Mouse (Mus musculus): ENCODE results near the gene H2al1d. TPM values are rescaled to one million over a fixed set of nuclear protein-coding genes. Genes with fewer than 3 reads are reported as not detected.
"Not testable (repeated sequence)": the region's sequence is repeated elsewhere in the genome, so short reads cannot be mapped to it uniquely, and the experiment has no call there.

H2al1d gene
- not detected for total RNA-seq (2022)

DNA sequence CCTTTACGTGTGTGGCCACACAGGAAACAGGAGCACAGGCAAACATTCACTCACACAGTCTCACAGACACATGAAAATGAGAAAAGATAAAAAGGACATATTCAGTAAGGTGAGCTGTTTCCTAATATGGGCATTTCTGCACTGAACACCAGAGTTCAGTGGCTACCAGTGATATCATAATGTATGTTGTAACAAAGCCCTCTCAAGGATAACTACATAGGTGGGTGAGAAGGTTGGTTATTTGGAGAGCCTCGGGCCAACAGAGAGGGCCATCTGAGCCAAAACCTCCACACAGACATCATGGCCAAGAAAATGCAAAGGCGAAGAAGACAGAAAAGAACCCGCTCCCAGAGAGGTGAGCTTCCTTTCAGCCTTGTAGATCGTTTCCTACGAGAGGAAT lies at the start of gene H2al1d:
TSS of gene H2al1d (plus strand) at position 301 of the 400 bp plus-strand sequence.
- DNase-seq (ENCODE audit: low spot score in 2 of 2): not testable (repeated sequence)

DNA sequence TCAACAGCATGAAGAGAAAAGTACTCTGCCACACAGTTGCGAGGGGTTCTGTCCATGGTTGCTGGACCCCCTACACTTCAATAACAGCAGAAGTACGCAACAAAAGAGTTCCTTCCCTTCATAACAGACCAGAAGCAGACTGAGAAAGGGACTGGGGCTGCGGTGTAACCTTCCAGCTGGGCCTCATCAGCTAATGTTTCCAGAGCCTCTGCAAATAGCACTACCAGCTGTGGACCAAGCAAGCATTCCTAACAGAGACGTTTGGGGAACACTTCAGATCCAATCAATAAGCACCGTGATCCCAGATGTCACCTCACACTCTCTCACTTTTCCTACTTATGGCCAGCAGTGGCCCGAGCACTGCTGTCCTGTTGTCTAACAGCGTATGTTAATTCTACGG lies 43.7 kb upstream of the H2al1d start:
- DNase-seq (ENCODE audit: low spot score in 2 of 2): no peak

DNA sequence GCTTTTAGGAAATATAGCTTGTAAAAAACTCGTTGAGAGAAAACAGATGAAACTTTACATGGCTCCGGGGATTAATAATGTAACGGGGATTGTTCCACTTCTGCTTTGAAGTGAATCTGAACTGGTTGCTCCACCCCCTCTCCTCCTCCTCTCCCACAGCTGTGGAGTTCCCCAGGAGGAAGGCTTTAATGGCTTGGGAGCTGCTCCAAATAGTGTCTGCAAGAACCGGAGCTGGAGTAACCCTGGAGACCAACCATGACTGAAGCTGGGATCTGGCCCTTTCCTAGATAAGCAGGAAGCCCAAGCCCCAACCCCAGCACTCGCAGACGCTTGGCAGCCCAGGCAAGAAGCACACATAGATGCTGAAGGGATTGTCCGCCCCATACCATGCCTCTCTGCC lies 40.8 kb upstream of the H2al1d start:
- peak in 1 of 2 experiments; percentile 22 for DNase-seq (ENCODE audit: low spot score in 2 of 2)

DNA sequence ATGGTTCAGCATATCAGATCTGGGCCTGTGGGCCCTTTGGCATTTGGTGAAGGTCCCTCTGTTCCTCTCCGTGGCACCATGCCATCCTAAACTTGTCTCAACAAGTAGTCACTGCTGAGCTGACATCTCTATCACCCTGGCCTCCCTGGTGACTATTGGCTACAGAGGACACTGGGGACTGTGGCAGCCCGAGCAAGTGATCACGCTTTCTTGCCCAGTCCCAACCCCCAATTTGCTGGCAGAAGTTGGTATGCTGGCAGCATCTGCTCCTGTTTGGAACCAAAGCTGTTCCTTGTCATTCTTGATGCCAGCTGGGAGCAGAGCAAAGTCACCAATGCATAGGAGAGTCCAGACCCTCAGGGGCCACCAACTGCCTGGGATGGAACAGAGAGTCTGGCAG lies 39.5 kb upstream of the H2al1d start:
- DNase-seq (ENCODE audit: low spot score in 2 of 2): peak in 1 of 2 experiments; percentile 19

DNA sequence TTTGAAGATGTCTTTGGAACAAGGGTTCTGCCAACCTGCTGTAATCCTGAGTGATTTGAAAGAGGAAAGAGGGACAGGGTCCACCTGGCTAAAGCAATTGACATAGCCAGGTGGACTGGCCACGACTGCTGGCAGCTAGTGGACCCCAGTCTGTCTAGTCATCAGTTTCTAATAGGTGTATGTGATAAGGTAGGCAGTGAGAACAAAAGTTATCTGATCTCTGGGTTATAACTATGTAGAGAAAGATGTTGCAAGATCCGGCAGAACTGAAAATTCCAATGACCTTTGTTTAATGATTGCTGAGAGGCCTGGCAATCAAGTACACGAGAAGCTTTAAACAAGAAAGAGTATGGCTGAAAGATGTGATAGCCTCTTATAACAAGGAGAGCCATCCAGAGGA lies 35.4 kb upstream of the H2al1d start:
- DNase-seq (ENCODE audit: low spot score in 2 of 2): no peak

DNA sequence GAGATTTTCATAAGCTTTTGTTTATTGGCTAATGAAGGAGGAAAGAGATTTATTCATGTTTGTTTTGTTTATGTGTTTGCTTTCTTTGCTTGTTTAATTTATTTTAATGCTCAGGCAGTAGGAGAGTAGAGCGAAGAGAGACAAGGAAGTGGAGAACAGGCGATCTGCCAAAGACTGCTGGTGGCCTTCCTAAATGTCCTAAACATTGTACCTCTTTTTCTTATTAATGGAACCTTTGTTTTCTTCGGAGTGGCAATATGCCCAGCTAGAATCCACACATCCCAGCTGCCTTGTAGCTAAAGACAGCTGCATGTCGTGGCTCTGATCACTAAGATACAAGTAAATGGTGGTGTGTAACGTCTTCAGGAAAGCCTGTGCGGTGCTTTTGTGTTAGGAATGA lies 31.5 kb upstream of the H2al1d start:
- no peak for DNase-seq (ENCODE audit: low spot score in 2 of 2)

DNA sequence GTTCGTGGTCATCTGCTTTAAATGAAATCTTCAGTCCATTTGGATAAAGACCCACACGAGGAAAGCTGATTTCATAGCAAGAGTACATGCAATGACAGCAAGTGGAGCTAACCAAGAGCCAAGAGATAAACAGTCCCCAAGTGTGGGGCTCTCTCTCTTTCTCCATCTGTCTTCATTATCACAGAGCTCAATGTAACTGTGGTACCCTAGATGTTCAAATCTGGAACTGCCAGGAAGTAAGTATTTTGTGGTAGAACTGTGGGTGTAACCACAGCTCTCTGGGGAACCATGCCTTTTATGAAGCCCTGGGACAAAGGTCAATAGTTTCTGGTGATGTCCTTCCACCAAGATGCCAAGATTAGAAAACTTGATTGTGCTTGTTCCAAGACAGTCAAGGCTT lies 27.9 kb upstream of the H2al1d start:
- no peak for DNase-seq (ENCODE audit: low spot score in 2 of 2)

DNA sequence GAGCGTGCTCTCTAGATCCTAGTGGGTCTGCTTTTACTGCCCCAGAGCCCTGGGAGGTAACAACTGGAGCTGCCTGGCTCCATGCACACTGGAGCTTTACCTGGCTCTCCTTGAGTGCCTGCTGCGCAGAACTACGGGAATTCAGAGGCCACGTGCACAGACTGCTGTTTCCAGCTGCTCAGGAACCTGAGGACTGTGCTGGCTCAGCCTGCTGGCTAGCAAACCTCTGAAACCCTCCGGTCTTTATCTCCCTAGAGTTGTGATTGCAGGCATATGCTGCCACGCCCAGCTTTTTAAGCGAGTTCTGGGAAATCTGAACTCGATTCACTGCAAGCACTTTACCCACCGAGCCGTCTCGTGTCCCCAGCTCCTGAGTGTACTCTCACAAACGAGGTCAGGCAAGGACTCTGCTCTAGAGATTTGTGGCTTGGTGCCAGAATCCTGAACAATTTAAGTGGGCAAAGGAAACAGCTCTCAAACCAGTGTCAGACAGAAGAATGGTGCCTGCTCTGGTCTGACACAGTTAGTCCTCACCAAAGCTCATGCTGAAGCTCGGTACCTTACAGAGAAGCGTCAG lies 20.2 kb upstream of the H2al1d start:
- no peak for DNase-seq (ENCODE audit: low spot score in 2 of 2)

DNA sequence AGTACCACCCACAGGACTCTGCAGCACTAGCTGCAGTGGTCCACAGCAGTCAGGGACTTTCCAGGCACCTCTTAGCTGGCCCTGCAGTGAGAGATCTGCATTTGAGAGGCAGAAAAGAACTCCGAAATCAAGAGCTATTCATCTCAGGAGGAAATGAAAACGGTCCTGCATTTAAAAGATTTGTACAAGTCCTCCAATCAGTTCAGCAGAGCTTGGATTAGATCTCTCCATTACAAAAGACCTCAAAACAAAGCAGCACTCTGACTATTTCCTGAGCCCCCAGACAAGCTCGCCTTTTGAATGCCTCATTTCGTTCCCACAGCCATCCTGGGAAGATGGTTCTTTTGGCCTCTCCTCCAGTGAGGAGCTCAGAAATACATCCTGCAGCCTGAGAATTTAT lies 19.4 kb upstream of the H2al1d start:
- no peak for DNase-seq (ENCODE audit: low spot score in 2 of 2)

DNA sequence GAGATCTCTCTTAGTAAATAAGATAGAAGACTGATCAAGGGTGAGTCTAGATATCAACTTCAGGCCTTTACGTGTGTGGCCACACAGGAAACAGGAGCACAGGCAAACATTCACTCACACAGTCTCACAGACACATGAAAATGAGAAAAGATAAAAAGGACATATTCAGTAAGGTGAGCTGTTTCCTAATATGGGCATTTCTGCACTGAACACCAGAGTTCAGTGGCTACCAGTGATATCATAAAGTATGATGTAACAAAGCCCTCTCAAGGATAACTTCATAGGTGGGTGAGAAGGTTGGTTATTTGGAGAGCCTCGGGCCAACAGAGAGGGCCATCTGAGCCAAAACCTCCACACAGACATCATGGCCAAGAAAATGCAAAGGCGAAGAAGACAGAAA lies 9.7 kb upstream of the H2al1d start, which contains the start of gene H2al1a:
TSS of gene H2al1a (plus strand) at position 301 of the 400 bp plus-strand sequence.
- not testable (repeated sequence) for DNase-seq (ENCODE audit: low spot score in 2 of 2)

DNA sequence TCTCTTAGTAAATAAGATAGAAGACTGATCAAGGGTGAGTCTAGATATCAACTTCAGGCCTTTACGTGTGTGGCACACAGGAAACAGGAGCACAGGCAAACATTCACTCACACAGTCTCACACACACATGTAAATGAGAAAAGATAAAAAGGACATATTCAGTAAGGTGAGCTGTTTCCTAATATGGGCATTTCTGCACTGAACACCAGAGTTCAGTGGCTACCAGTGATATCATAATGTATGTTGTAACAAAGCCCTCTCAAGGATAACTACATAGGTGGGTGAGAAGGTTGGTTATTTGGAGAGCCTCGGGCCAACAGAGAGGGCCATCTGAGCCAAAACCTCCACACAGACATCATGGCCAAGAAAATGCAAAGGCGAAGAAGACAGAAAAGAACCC lies 6.5 kb upstream of the H2al1d start, which contains the start of gene H2al1b:
TSS of gene H2al1b (plus strand) at position 301 of the 400 bp plus-strand sequence.
- not testable (repeated sequence) for DNase-seq (ENCODE audit: low spot score in 2 of 2)

DNA sequence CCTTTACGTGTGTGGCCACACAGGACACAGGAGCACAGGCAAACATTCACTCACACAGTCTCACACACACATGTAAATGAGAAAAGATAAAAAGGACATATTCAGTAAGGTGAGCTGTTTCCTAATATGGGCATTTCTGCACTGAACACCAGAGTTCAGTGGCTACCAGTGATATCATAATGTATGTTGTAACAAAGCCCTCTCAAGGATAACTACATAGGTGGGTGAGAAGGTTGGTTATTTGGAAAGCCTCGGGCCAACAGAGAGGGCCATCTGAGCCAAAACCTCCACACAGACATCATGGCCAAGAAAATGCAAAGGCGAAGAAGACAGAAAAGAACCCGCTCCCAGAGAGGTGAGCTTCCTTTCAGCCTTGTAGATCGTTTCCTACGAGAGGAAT lies 3.3 kb upstream of the H2al1d start, which contains the start of gene H2al1c:
TSS of gene H2al1c (plus strand) at position 301 of the 400 bp plus-strand sequence.
- not testable (repeated sequence) for DNase-seq (ENCODE audit: low spot score in 2 of 2)

DNA sequence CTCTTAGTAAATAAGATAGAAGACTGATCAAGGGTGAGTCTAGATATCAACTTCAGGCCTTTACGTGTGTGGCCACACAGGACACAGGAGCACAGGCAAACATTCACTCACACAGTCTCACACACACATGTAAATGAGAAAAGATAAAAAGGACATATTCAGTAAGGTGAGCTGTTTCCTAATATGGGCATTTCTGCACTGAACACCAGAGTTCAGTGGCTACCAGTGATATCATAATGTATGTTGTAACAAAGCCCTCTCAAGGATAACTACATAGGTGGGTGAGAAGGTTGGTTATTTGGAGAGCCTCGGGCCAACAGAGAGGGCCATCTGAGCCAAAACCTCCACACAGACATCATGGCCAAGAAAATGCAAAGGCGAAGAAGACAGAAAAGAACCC lies 3.0 kb downstream of the H2al1d start, which contains the start of gene H2al1e:
TSS of gene H2al1e (plus strand) at position 301 of the 400 bp plus-strand sequence.
- DNase-seq (ENCODE audit: low spot score in 2 of 2): not testable (repeated sequence)

DNA sequence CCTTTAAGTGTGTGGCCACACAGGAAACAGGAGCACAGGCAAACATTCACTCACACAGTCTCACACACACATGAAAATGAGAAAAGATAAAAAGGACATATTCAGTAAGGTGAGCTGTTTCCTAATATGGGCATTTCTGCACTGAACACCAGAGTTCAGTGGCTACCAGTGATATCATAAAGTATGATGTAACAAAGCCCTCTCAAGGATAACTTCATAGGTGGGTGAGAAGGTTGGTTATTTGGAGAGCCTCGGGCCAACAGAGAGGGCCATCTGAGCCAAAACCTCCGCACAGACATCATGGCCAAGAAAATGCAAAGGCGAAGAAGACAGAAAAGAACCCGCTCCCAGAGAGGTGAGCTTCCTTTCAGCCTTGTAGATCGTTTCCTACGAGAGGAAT lies 6.2 kb downstream of the H2al1d start, which contains the start of gene H2al1f:
TSS of gene H2al1f (plus strand) at position 301 of the 400 bp plus-strand sequence.
- DNase-seq (ENCODE audit: low spot score in 2 of 2): not testable (repeated sequence)

DNA sequence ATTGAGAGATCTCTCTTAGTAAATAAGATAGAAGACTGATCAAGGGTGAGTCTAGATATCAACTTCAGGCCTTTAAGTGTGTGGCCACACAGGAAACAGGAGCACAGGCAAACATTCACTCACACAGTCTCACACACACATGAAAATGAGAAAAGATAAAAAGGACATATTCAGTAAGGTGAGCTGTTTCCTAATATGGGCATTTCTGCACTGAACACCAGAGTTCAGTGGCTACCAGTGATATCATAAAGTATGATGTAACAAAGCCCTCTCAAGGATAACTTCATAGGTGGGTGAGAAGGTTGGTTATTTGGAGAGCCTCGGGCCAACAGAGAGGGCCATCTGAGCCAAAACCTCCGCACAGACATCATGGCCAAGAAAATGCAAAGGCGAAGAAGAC lies 9.3 kb downstream of the H2al1d start, which contains the start of gene H2al1g:
TSS of gene H2al1g (plus strand) at position 301 of the 400 bp plus-strand sequence.
- DNase-seq (ENCODE audit: low spot score in 2 of 2): not testable (repeated sequence)

DNA sequence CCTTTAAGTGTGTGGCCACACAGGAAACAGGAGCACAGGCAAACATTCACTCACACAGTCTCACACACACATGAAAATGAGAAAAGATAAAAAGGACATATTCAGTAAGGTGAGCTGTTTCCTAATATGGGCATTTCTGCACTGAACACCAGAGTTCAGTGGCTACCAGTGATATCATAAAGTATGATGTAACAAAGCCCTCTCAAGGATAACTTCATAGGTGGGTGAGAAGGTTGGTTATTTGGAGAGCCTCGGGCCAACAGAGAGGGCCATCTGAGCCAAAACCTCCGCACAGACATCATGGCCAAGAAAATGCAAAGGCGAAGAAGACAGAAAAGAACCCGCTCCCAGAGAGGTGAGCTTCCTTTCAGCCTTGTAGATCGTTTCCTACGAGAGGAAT lies 12.6 kb downstream of the H2al1d start, which contains the start of gene H2al1h:
TSS of gene H2al1h (plus strand) at position 301 of the 400 bp plus-strand sequence.
- DNase-seq (ENCODE audit: low spot score in 2 of 2): not testable (repeated sequence)

DNA sequence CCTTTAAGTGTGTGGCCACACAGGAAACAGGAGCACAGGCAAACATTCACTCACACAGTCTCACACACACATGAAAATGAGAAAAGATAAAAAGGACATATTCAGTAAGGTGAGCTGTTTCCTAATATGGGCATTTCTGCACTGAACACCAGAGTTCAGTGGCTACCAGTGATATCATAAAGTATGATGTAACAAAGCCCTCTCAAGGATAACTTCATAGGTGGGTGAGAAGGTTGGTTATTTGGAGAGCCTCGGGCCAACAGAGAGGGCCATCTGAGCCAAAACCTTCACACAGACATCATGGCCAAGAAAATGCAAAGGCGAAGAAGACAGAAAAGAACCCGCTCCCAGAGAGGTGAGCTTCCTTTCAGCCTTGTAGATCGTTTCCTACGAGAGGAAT lies 15.7 kb downstream of the H2al1d start, which contains the start of gene H2al1i:
TSS of gene H2al1i (plus strand) at position 301 of the 400 bp plus-strand sequence.
- DNase-seq (ENCODE audit: low spot score in 2 of 2): not testable (repeated sequence)

DNA sequence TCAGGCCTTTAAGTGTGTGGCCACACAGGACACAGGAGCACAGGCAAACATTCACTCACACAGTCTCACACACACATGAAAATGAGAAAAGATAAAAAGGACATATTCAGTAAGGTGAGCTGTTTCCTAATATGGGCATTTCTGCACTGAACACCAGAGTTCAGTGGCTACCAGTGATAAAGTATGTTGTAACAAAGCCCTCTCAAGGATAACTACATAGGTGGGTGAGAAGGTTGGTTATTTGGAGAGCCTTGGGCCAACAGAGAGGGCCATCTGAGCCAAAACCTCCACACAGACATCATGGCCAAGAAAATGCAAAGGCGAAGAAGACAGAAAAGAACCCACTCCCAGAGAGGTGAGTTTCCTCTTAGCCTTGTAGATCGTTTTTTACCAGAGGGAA lies 18.9 kb downstream of the H2al1d start, which contains the start of gene H2al1j:
TSS of gene H2al1j (plus strand) at position 301 of the 400 bp plus-strand sequence.
- DNase-seq (ENCODE audit: low spot score in 2 of 2): not testable (repeated sequence)

DNA sequence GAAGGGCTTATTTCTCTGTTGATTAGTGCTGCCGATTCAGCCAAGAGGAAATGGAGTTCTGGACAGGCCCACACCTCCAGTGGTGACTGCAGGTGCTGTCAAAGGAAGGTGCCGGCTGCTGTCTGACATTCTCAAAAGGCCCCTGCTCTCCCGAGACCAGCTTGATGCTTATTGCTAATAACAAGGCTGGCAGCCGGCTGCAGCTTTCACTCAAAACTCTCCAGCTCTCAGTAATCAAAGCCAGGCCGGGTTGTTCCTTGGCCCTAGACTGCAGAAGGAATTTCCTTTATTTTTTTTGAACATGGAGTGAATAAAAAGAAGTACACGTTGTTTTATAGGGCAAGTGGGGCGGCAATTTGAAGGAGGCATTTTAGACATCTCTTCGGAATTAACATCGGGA lies 37.1 kb downstream of the H2al1d start:
- no peak for DNase-seq (ENCODE audit: low spot score in 2 of 2)

DNA sequence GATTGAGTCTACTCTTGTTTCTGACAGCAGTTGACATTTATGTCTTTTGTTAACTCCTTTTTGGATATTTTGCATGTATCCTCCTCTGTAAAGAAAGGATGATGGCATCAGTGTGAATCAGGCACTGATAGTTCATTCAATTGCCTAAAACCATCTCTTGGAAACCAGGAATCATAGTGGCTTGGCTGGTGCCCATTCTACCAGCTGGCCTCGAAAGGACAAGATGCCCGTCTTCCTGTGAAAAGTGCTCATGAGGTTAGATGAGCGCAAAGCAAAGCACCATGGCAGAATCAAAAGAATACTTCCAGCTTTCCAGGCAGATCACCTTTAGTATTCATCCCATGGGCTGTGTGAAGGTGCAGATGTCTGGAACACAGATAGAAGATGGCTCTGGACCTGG lies 38.1 kb downstream of the H2al1d start:
- no peak for DNase-seq (ENCODE audit: low spot score in 2 of 2)
